In genomic region chr10:111594651-111595050, GRCm38 (mm10) we compare ENCODE assay signal across 12 mouse cellular contexts.
DNase-seq lines count a peak whose midpoint lies in the region; ATAC-seq lines count a peak whose summit lies in the region.
"Had no signal": no experiment of that assay in that cellular context is flagged by ENCODE, and none has a peak within 500 bp of the region (broad histone marks: within the 10 kb centered on the region; RNA-seq: fewer than 3 reads in every experiment).

No protein-coding gene starts in this region.

- peaks cover 34% of the 10 kb centered on the region for H3K4me1 ChIP-seq in kidney, embryonic 15.5 days
- H3K4me1 ChIP-seq in lung, embryonic 16.5 days (replicated peaks; ENCODE audit: control insufficient read depth, insufficient read depth, low read length), result peaks cover 17% of the 10 kb centered on the region

- H3K9me3 ChIP-seq in kidney, embryonic 15.5 days (replicated peaks), result no peaks in the 10 kb centered on the region
- H3K9me3 ChIP-seq in lung, embryonic 16.5 days (ENCODE audit: control insufficient read depth, low read length), result no peaks in the 10 kb centered on the region
- H3K9me3 ChIP-seq: embryonic facial prominence, embryonic 13.5 days; midbrain, embryonic 13.5 days had no signal

- ATAC-seq in kidney, embryonic 15.5 days (replicated peaks; ENCODE audit: low FRiP score), result no peak
- ATAC-seq in lung, embryonic 16.5 days (ENCODE audit: low read depth), result peak; percentile 84

- WGBS in kidney, embryonic 15.5 days, result 70% methylated on average over 10 of the region's 10 CpGs
- WGBS in lung, embryonic 16.5 days, result 12% methylated on average over 10 of the region's 10 CpGs

- no peak overlapping the region for H3K9ac ChIP-seq in kidney, embryonic 15.5 days
- peak overlapping the region; percentile 40; the same call in 1 of the 2 replicates for H3K9ac ChIP-seq in lung, embryonic 16.5 days (ENCODE audit: low read length)
- H3K9ac ChIP-seq: embryonic facial prominence, embryonic 13.5 days; midbrain, embryonic 13.5 days had no signal

- intact Hi-C loops in heart, postnatal 14 days (cut with DNase I), result loop anchor here (5.0 kb wide), 1 partner anchor 328 kb away; no protein-coding TSS in a partner anchor
- intact Hi-C loops in gastrocnemius, postnatal 36 days (cut with DNase I), result no loop called here

- H3K27me3 ChIP-seq in kidney, embryonic 15.5 days, result no peaks in the 10 kb centered on the region
- H3K27me3 ChIP-seq in lung, embryonic 16.5 days (ENCODE audit: control insufficient read depth, insufficient read depth, low read depth, low read length), result no peaks in the 10 kb centered on the region
- H3K27me3 ChIP-seq: embryonic facial prominence, embryonic 13.5 days had no signal

- DNase-seq in kidney, postnatal 10 days, result peak; percentile 41
- DNase-seq in heart, adult 11 months, result peak; percentile 97
- peak; percentile 63 to 65 for DNase-seq in heart, postnatal 14 days
- DNase-seq in spleen, adult 12 weeks (ENCODE audit: low spot score), result no peak
- no peak for DNase-seq in gastrocnemius, postnatal 36 days
- DNase-seq in embryo, embryonic 10.5 days (ENCODE audit: low spot score), result no peak
- DNase-seq: layer of hippocampus, adult 9-11 months; thymus, postnatal 36 days had no signal

- H3K36me3 ChIP-seq in kidney, embryonic 15.5 days, result no peaks in the 10 kb centered on the region
- no peaks in the 10 kb centered on the region for H3K36me3 ChIP-seq in lung, embryonic 16.5 days (ENCODE audit: control insufficient read depth, insufficient read depth, low read length)
- H3K36me3 ChIP-seq: embryonic facial prominence, embryonic 13.5 days; midbrain, embryonic 13.5 days had no signal

- no peak overlapping the region for H3K27ac ChIP-seq in kidney, embryonic 15.5 days
- peak overlapping the region; percentile 66 for H3K27ac ChIP-seq in lung, embryonic 16.5 days (ENCODE audit: low read length)
- H3K27ac ChIP-seq: embryonic facial prominence, embryonic 13.5 days; midbrain, embryonic 13.5 days had no signal

- no peak overlapping the region for H3K4me3 ChIP-seq in kidney, embryonic 15.5 days (replicated peaks)
- peak overlapping the region; percentile 14 for H3K4me3 ChIP-seq in lung, embryonic 16.5 days (ENCODE audit: low read length)
- H3K4me3 ChIP-seq: embryonic facial prominence, embryonic 13.5 days; midbrain, embryonic 13.5 days had no signal

- H3K4me2 ChIP-seq in kidney, embryonic 15.5 days, result no peak overlapping the region
- H3K4me2 ChIP-seq in lung, embryonic 16.5 days (ENCODE audit: low read depth, low read length), result peak overlapping the region; percentile 46
- H3K4me2 ChIP-seq: embryonic facial prominence, embryonic 13.5 days; midbrain, embryonic 13.5 days had no signal

Comparison
In these comparisons a context has a peak if more than half of its experiments do, and no peak if none do; other contexts are left out.
1. DNase-seq: peak in kidney, postnatal 10 days (single experiment), heart, adult 11 months (single experiment) and heart, postnatal 14 days (2 of 2); none in spleen, adult 12 weeks (single experiment), gastrocnemius, postnatal 36 days (0 of 2) and embryo, embryonic 10.5 days (single experiment).